Comparison of ENCODE assay signal across 28 mouse cellular contexts in genomic region chr2:57304212-57304611, GRCm38 (mm10).
DNase-seq lines count a peak whose midpoint lies in the region; ATAC-seq and TF ChIP-seq lines count a peak whose summit lies in the region.
"Had no signal": no experiment of that assay in that cellular context is flagged by ENCODE, and none has a peak within 500 bp of the region (broad histone marks: within the 10 kb centered on the region; RNA-seq: fewer than 3 reads in every experiment).

No protein-coding gene starts in this region.

- 63% methylated on average over 4 of the region's 4 CpGs for WGBS in hindbrain, embryonic 14.5 days
- WGBS in hindbrain, embryonic 12.5 days: 81% methylated on average over 4 of the region's 4 CpGs
- 76% methylated on average over 4 of the region's 4 CpGs for WGBS in midbrain, postnatal 0 days
- 74% methylated on average over 4 of the region's 4 CpGs for WGBS in midbrain, embryonic 15.5 days

- H3K36me3 ChIP-seq in hindbrain, embryonic 14.5 days (replicated peaks; ENCODE audit: control insufficient read depth, insufficient read depth): no peaks in the 10 kb centered on the region
- no peaks in the 10 kb centered on the region for H3K36me3 ChIP-seq in hindbrain, embryonic 12.5 days
- H3K36me3 ChIP-seq in midbrain, postnatal 0 days (ENCODE audit: insufficient read depth, low read length): no peaks in the 10 kb centered on the region
- H3K36me3 ChIP-seq in midbrain, embryonic 15.5 days (replicated peaks): no peaks in the 10 kb centered on the region
- H3K36me3 ChIP-seq: embryonic facial prominence, embryonic 13.5 days; forebrain, embryonic 12.5 days had no signal

- no peaks in the 10 kb centered on the region for H3K27me3 ChIP-seq in hindbrain, embryonic 14.5 days (ENCODE audit: control insufficient read depth, insufficient read depth, low read length)
- H3K27me3 ChIP-seq in hindbrain, embryonic 12.5 days: no peaks in the 10 kb centered on the region
- H3K27me3 ChIP-seq in midbrain, postnatal 0 days (ENCODE audit: insufficient read depth, low read length): no peaks in the 10 kb centered on the region
- no peaks in the 10 kb centered on the region for H3K27me3 ChIP-seq in midbrain, embryonic 15.5 days (replicated peaks)
- H3K27me3 ChIP-seq: CH12.LX; embryonic facial prominence, embryonic 13.5 days; embryonic facial prominence, embryonic 15.5 days; forebrain, embryonic 12.5 days; Patski had no signal

- H3K4me1 ChIP-seq in hindbrain, embryonic 14.5 days (replicated peaks; ENCODE audit: control insufficient read depth, insufficient read depth, low read length): peaks cover 13% of the 10 kb centered on the region; the same call in 1 of the 2 replicates
- peaks cover 8% of the 10 kb centered on the region; the same call in 1 of the 2 replicates for H3K4me1 ChIP-seq in hindbrain, embryonic 12.5 days
- H3K4me1 ChIP-seq in midbrain, postnatal 0 days (ENCODE audit: insufficient read depth, low read length): no peaks in the 10 kb centered on the region
- H3K4me1 ChIP-seq in midbrain, embryonic 15.5 days: peaks cover 7% of the 10 kb centered on the region; the same call in 1 of the 2 replicates
- H3K4me1 ChIP-seq: embryonic facial prominence, embryonic 13.5 days; embryonic facial prominence, embryonic 15.5 days had no signal

- no peak overlapping the region for H3K4me3 ChIP-seq in hindbrain, embryonic 14.5 days (replicated peaks; ENCODE audit: low read length)
- no peak overlapping the region for H3K4me3 ChIP-seq in hindbrain, embryonic 12.5 days
- H3K4me3 ChIP-seq in midbrain, postnatal 0 days (ENCODE audit: low read depth, low read length): no peak overlapping the region
- no peak overlapping the region for H3K4me3 ChIP-seq in midbrain, embryonic 15.5 days
- H3K4me3 ChIP-seq: embryonic facial prominence, embryonic 13.5 days; embryonic facial prominence, embryonic 15.5 days; erythroblast, embryonic 14.5 days; forebrain, embryonic 10.5 days; forebrain, embryonic 12.5 days had no signal

- no peak overlapping the region for H3K9ac ChIP-seq in hindbrain, embryonic 14.5 days
- H3K9ac ChIP-seq in hindbrain, embryonic 12.5 days: no peak overlapping the region
- H3K9ac ChIP-seq in midbrain, postnatal 0 days (replicated peaks; ENCODE audit: low read length, poor library complexity, severe bottlenecking): no peak overlapping the region
- H3K9ac ChIP-seq in midbrain, embryonic 15.5 days: no peak overlapping the region
- H3K9ac ChIP-seq: embryonic facial prominence, embryonic 13.5 days; embryonic facial prominence, embryonic 15.5 days; forebrain, embryonic 12.5 days had no signal

- no peak overlapping the region for H3K27ac ChIP-seq in hindbrain, embryonic 14.5 days
- no peak overlapping the region for H3K27ac ChIP-seq in hindbrain, embryonic 12.5 days
- H3K27ac ChIP-seq in midbrain, postnatal 0 days (ENCODE audit: low read depth, low read length): no peak overlapping the region
- no peak overlapping the region for H3K27ac ChIP-seq in midbrain, embryonic 15.5 days
- H3K27ac ChIP-seq: embryonic facial prominence, embryonic 13.5 days; embryonic facial prominence, embryonic 15.5 days; forebrain, embryonic 10.5 days; forebrain, embryonic 12.5 days had no signal

- TF ChIP-seq POLR2A in brain, embryonic 14.5 days (IDR thresholded peaks at IDR 0.05; ENCODE audit: borderline replicate concordance, extremely low read depth, insufficient read depth, insufficient read length, poor library complexity, severe bottlenecking): no peak

- no peak for TF ChIP-seq CTCF in midbrain, postnatal 0 days (IDR thresholded peaks at IDR 0.05)
- TF ChIP-seq CTCF in brain, embryonic 14.5 days (IDR thresholded peaks at IDR 0.05; ENCODE audit: borderline replicate concordance, extremely low read depth, insufficient read depth, insufficient read length): no peak

- no peak for DNase-seq in hindbrain, embryonic 14.5 days (ENCODE audit: low spot score)
- DNase-seq in midbrain, postnatal 0 days (ENCODE audit: low spot score): peak; percentile 6
- peak; percentile 18 for DNase-seq in brain, embryonic 14.5 days (ENCODE audit: low read depth)
- DNase-seq: adrenal gland, adult 8-10 months; adrenal gland, postnatal 14 days; adrenal gland, postnatal 36 days; B cell, adult 2 months; cerebellum, adult 11 months; cerebellum, adult 18-20 months; cerebellum, adult 8-10 months; cerebellum, adult 9-11 months; cerebellum, postnatal 14 days; cerebellum, postnatal 36 days; embryo, embryonic 11 days had no signal

- 0 out of 2 replicates have a peak overlapping the region, but pooled peaks have one; percentile 6 for H3K4me2 ChIP-seq in hindbrain, embryonic 14.5 days (replicated peaks)
- H3K4me2 ChIP-seq in hindbrain, embryonic 12.5 days (replicated peaks): no peak overlapping the region
- H3K4me2 ChIP-seq in midbrain, postnatal 0 days (ENCODE audit: low read depth, low read length, poor library complexity, severe bottlenecking): no peak overlapping the region
- no peak overlapping the region for H3K4me2 ChIP-seq in midbrain, embryonic 15.5 days
- H3K4me2 ChIP-seq: embryonic facial prominence, embryonic 13.5 days; embryonic facial prominence, embryonic 15.5 days; forebrain, embryonic 12.5 days had no signal

- 0 out of 2 replicates have a peak, but pooled peaks have one; percentile 26 for ATAC-seq in hindbrain, embryonic 14.5 days (ENCODE audit: low FRiP score)
- no peak for ATAC-seq in hindbrain, embryonic 12.5 days (ENCODE audit: low FRiP score)
- ATAC-seq in midbrain, postnatal 0 days (ENCODE audit: low FRiP score): no peak
- no peak for ATAC-seq in midbrain, embryonic 15.5 days (replicated peaks)
- ATAC-seq: activated CD4-positive, CD25-positive, alpha-beta regulatory T cell, adult 4 months; CD4-positive, CD25-positive, alpha-beta regulatory T cell, adult 4 months; forebrain, embryonic 14.5 days; forebrain, embryonic 16.5 days; Patski had no signal

- H3K9me3 ChIP-seq in hindbrain, embryonic 14.5 days (ENCODE audit: control insufficient read depth, low read length): no peaks in the 10 kb centered on the region
- no peaks in the 10 kb centered on the region for H3K9me3 ChIP-seq in hindbrain, embryonic 12.5 days (replicated peaks)
- no peaks in the 10 kb centered on the region for H3K9me3 ChIP-seq in midbrain, postnatal 0 days (ENCODE audit: low read length)
- no peaks in the 10 kb centered on the region for H3K9me3 ChIP-seq in midbrain, embryonic 15.5 days
- H3K9me3 ChIP-seq: embryonic facial prominence, embryonic 13.5 days; embryonic facial prominence, embryonic 15.5 days; forebrain, embryonic 10.5 days; forebrain, embryonic 12.5 days; G1E had no signal
